9 mouse cellular contexts compared by ENCODE assay signal in genomic region chr6:126161571-126162340, GRCm38 (mm10). TPM values are rescaled to one million over a fixed set of nuclear protein-coding genes. Genes with fewer than 3 reads are reported as not detected.
A peak's percentile ranks its signal among the peaks of the same experiment; 100 is the strongest.
DNase-seq lines count a peak whose midpoint lies in the region; ATAC-seq and TF ChIP-seq lines count a peak whose summit lies in the region.
"Had no signal": no experiment of that assay in that cellular context is flagged by ENCODE, and none has a peak within 500 bp of the region (broad histone marks: within the 10 kb centered on the region; RNA-seq: fewer than 3 reads in every experiment).

No protein-coding gene starts in this region.

- H3K4me2 ChIP-seq in forebrain, embryonic 14.5 days (ENCODE audit: low read length) = no peak overlapping the region
- H3K4me2 ChIP-seq in intestine, embryonic 15.5 days (replicated peaks) = peak overlapping the region; percentile 85
- H3K4me2 ChIP-seq in neural tube, embryonic 15.5 days = peak overlapping the region; percentile 68

- WGBS in liver, adult 2 months = 43% methylated on average over 8 of the region's 8 CpGs
- 52% methylated on average over 8 of the region's 8 CpGs for WGBS in forebrain, embryonic 14.5 days
- 55% methylated on average over 8 of the region's 8 CpGs for WGBS in intestine, embryonic 15.5 days
- WGBS in neural tube, embryonic 15.5 days = 61% methylated on average over 8 of the region's 8 CpGs

- H3K79me2 ChIP-seq in liver, adult 2 months (ENCODE audit: control insufficient read depth, insufficient read depth, low read length) = no peaks in the 10 kb centered on the region

- TF ChIP-seq CTCF in liver, adult 2 months (IDR thresholded peaks at IDR 0.05; ENCODE audit: low read depth, low read length) = no peak

- peak overlapping the region; percentile 53 for H3K4me3 ChIP-seq in liver, adult 2 months (ENCODE audit: insufficient read depth, low read depth, low read length)
- H3K4me3 ChIP-seq in forebrain, embryonic 14.5 days (ENCODE audit: low read depth, low read length) = no peak overlapping the region
- peak overlapping the region; percentile 45; the same call in 1 of the 2 replicates for H3K4me3 ChIP-seq in intestine, embryonic 15.5 days (replicated peaks)
- H3K4me3 ChIP-seq in neural tube, embryonic 15.5 days (replicated peaks) = no peak overlapping the region
- H3K4me3 ChIP-seq: erythroblast, embryonic 14.5 days had no signal

- H3K27me3 ChIP-seq in liver, adult 2 months (ENCODE audit: control insufficient read depth, insufficient read depth, low read length) = 0 out of 2 replicates have a peak, but pooled peaks cover 6% of the 10 kb centered on the region
- H3K27me3 ChIP-seq in forebrain, embryonic 14.5 days (replicated peaks; ENCODE audit: control insufficient read depth, insufficient read depth, low read length) = peaks cover 40% of the 10 kb centered on the region
- H3K27me3 ChIP-seq in intestine, embryonic 15.5 days (replicated peaks) = peaks cover 29% of the 10 kb centered on the region
- H3K27me3 ChIP-seq in neural tube, embryonic 15.5 days (replicated peaks) = peaks cover 62% of the 10 kb centered on the region

- H3K36me3 ChIP-seq in liver, adult 2 months (ENCODE audit: control insufficient read depth, insufficient read depth, low read length) = no peaks in the 10 kb centered on the region
- H3K36me3 ChIP-seq in forebrain, embryonic 14.5 days (ENCODE audit: control insufficient read depth, insufficient read depth, low read length) = no peaks in the 10 kb centered on the region
- no peaks in the 10 kb centered on the region for H3K36me3 ChIP-seq in intestine, embryonic 15.5 days
- H3K36me3 ChIP-seq in neural tube, embryonic 15.5 days = no peaks in the 10 kb centered on the region

- no peak for TF ChIP-seq POLR2A in liver, adult 2 months (IDR thresholded peaks at IDR 0.05; ENCODE audit: extremely low read depth, insufficient read depth, low read length)

- ATAC-seq in forebrain, embryonic 14.5 days = no peak
- no peak for ATAC-seq in intestine, embryonic 15.5 days
- no peak; the same call in 1 of the 2 replicates for ATAC-seq in neural tube, embryonic 15.5 days (ENCODE audit: low FRiP score)
- no peak for ATAC-seq in megakaryocyte progenitor cell, adult 5-6 weeks (replicated peaks; ENCODE audit: poor library complexity)
- no peak for ATAC-seq in frontal cortex, adult (ENCODE audit: low TSS enrichment)

- H3K9ac ChIP-seq in liver, adult 2 months (ENCODE audit: low read depth, low read length) = peak overlapping the region; percentile 58
- no peak overlapping the region for H3K9ac ChIP-seq in forebrain, embryonic 14.5 days (ENCODE audit: low read length)
- H3K9ac ChIP-seq in intestine, embryonic 15.5 days = no peak overlapping the region
- H3K9ac ChIP-seq in neural tube, embryonic 15.5 days (replicated peaks) = no peak overlapping the region

- H3K4me1 ChIP-seq in liver, adult 2 months (ENCODE audit: control insufficient read depth, insufficient read depth, low read length) = peaks cover 27% of the 10 kb centered on the region
- H3K4me1 ChIP-seq in forebrain, embryonic 14.5 days (ENCODE audit: control insufficient read depth, insufficient read depth, low read length) = peaks cover 23% of the 10 kb centered on the region
- peaks cover 38% of the 10 kb centered on the region for H3K4me1 ChIP-seq in intestine, embryonic 15.5 days (replicated peaks)
- H3K4me1 ChIP-seq in neural tube, embryonic 15.5 days = peaks cover 45% of the 10 kb centered on the region

- H3K9me3 ChIP-seq in forebrain, embryonic 14.5 days (replicated peaks; ENCODE audit: control insufficient read depth, low read length) = no peaks in the 10 kb centered on the region
- no peaks in the 10 kb centered on the region for H3K9me3 ChIP-seq in intestine, embryonic 15.5 days
- no peaks in the 10 kb centered on the region; the same call in 1 of the 2 replicates for H3K9me3 ChIP-seq in neural tube, embryonic 15.5 days (replicated peaks)

- H3K27ac ChIP-seq in liver, adult 2 months (replicated peaks; ENCODE audit: insufficient read depth, low read depth, low read length) = peak overlapping the region; percentile 11; the same call in 1 of the 2 replicates
- no peak overlapping the region for H3K27ac ChIP-seq in forebrain, embryonic 14.5 days (ENCODE audit: low read depth, low read length)
- no peak overlapping the region for H3K27ac ChIP-seq in intestine, embryonic 15.5 days
- H3K27ac ChIP-seq in neural tube, embryonic 15.5 days (replicated peaks) = no peak overlapping the region

- DNase-seq in liver, adult 2 months (ENCODE audit: extremely low read depth, low read depth, low spot score) = no peak
- DNase-seq in liver = no peak
- DNase-seq in forebrain, embryonic 14.5 days (ENCODE audit: low spot score) = peak; percentile 47
- DNase-seq in spleen, adult 12 weeks (ENCODE audit: low spot score) = no peak

RNA-seq across cellular contexts. Expression of gene Ntf3, which starts 5.0 kb away (rescaled TPM):
- total RNA-seq in liver, adult 2 months (2014; rRNA removed) = 1.1 and 1.3 TPM in 2 replicates
- 0.33 and 0.57 TPM in 2 replicates for polyA plus RNA-seq in liver, adult 2 months (2012; rRNA removed)
- 3.4 and 4.2 TPM in 2 replicates for polyA plus RNA-seq in forebrain, embryonic 14.5 days (2014; fragmentation: Nextera tagmentation; extraction: Ambion mirVana)
- polyA plus RNA-seq in intestine, embryonic 15.5 days (2015; fragmentation: Nextera tagmentation; extraction: Ambion mirVana) = 6.5 and 7.8 TPM in 2 replicates
- 7.6 and 8.0 TPM in 2 replicates for polyA plus RNA-seq in neural tube, embryonic 15.5 days (2015; fragmentation: Nextera tagmentation; extraction: Ambion mirVana)
- not detected in 2 replicates for total RNA-seq in megakaryocyte progenitor cell, adult 5-6 weeks (2015)
- total RNA-seq in megakaryocyte progenitor cell, adult 5-6 weeks (2017) = not detected in 2 replicates
- polyA plus RNA-seq: erythroblast, embryonic 14.5 days had no signal

Comparison
In these comparisons a context has a peak if more than half of its experiments do, and no peak if none do; other contexts are left out.
1. H3K4me3 ChIP-seq: peak in liver, adult 2 months (single experiment) and intestine, embryonic 15.5 days (single experiment); none in forebrain, embryonic 14.5 days (single experiment) and neural tube, embryonic 15.5 days (single experiment).